Mouse (Mus musculus): ENCODE measurements around the gene Cdhr4.
A peak's percentile ranks its signal among the peaks of the same experiment; 100 is the strongest.
"Not testable (repeated sequence)": the region's sequence is repeated elsewhere in the genome, so short reads cannot be mapped to it uniquely, and the experiment has no call there.

Cdhr4 gene

GRCm38 (mm10) chr9:108010385-108010784 is 18.1 kb downstream of the Cdhr4 start:
- DNase-seq (ENCODE audit: low read depth, low spot score), result no peak

GRCm38 (mm10) chr9:108013577-108013976 is 21.3 kb downstream of the Cdhr4 start:
- DNase-seq (ENCODE audit: low read depth, low spot score), result not testable (repeated sequence)

- DNase-seq (ENCODE audit: low read depth, low spot score), result no peak
These were observed 24.8 kb downstream of the Cdhr4 start for GRCm38 (mm10) chr9:108017127-108017526.

GRCm38 (mm10) chr9:108020741-108021140 is 28.4 kb downstream of the Cdhr4 start:
- no peak for DNase-seq (ENCODE audit: low read depth, low spot score)

- no peak for DNase-seq (ENCODE audit: low read depth, low spot score)
These were observed 30.9 kb downstream of the Cdhr4 start for GRCm38 (mm10) chr9:108023216-108023615.

GRCm38 (mm10) chr9:108026584-108026983 is 34.3 kb downstream of the Cdhr4 start:
- no peak for DNase-seq (ENCODE audit: low read depth, low spot score)

GRCm38 (mm10) chr9:108027867-108028266 is 35.6 kb downstream of the Cdhr4 start:
- DNase-seq (ENCODE audit: low read depth, low spot score), result no peak

- DNase-seq (ENCODE audit: low read depth, low spot score), result no peak
These were observed 39.8 kb downstream of the Cdhr4 start for GRCm38 (mm10) chr9:108032126-108032525.

- DNase-seq (ENCODE audit: low read depth, low spot score), result no peak
These were observed 43.2 kb downstream of the Cdhr4 start for GRCm38 (mm10) chr9:108035331-108036156.

GRCm38 (mm10) chr9:108044751-108045492 is 52.6 kb downstream of the Cdhr4 start:
- no peak for DNase-seq (ENCODE audit: low read depth, low spot score)

GRCm38 (mm10) chr9:108046582-108046981 is 54.3 kb downstream of the Cdhr4 start:
- no peak for DNase-seq (ENCODE audit: low read depth, low spot score)

GRCm38 (mm10) chr9:108047601-108048565 is 55.6 kb downstream of the Cdhr4 start:
- no peak for DNase-seq (ENCODE audit: low read depth, low spot score)

- no peak for DNase-seq (ENCODE audit: low read depth, low spot score)
These were observed 56.3 kb downstream of the Cdhr4 start for GRCm38 (mm10) chr9:108048566-108048955.

- peak; percentile 77 for DNase-seq (ENCODE audit: low read depth, low spot score)
These were observed 56.7 kb downstream of the Cdhr4 start, which contains the start of gene Gmppb for GRCm38 (mm10) chr9:108049016-108049455. Gene Gmppb (plus strand): TSS chr9:108049242.
